Mouse (Mus musculus) lung, embryonic 14.5 days (tissue): ENCODE results near the gene Alg6. TPM values are rescaled to one million over a fixed set of nuclear protein-coding genes. Genes with fewer than 3 reads are reported as not detected.

ENCODE experiments used
- ATAC-seq: fragments of 200-750 bp; cut with Nextera tagmentation; 2 replicates; pipeline ENCODE4 v1.8.0; 2017; ENCODE audit warnings: mild to moderate bottlenecking, moderate TSS enrichment, moderate library complexity; ENCODE audit not compliant: insufficient read depth
- DNase-seq: peaks from one replicate; pipeline ENCODE4 v3.0.0-alpha.2; 2015
- H3K27ac ChIP-seq: fragments of 300-500 bp; sonication (generic); 2 replicates; pipeline ENCODE4 v1.5.1; 2014; ENCODE audit warnings: low read depth, mild to moderate bottlenecking, moderate library complexity
- H3K27me3 ChIP-seq: fragments of 300-500 bp; sonication (generic); 2 replicates; pipeline ENCODE4 v1.6.1; 2014; ENCODE audit warnings: low read length, control low read depth; ENCODE audit not compliant: insufficient read depth
- H3K36me3 ChIP-seq: fragments of 300-500 bp; sonication (generic); 2 replicates; pipeline ENCODE4 v1.6.1; 2014; ENCODE audit warnings: control low read depth; ENCODE audit not compliant: insufficient read depth
- H3K4me1 ChIP-seq: fragments of 300-500 bp; sonication (generic); 2 replicates; pipeline ENCODE4 v1.6.1; 2014; ENCODE audit warnings: antibody characterized with exemption, control low read depth; ENCODE audit not compliant: insufficient read depth
- H3K4me2 ChIP-seq: fragments of 300-500 bp; sonication (generic); 2 replicates; pipeline ENCODE4 v1.6.1; 2014; ENCODE audit warnings: mild to moderate bottlenecking
- H3K4me3 ChIP-seq: fragments of 300-500 bp; sonication (generic); 2 replicates; pipeline ENCODE4 v1.5.1; 2014; ENCODE audit warnings: low read depth, low read length
- H3K9ac ChIP-seq: fragments of 300-500 bp; sonication (generic); 2 replicates; pipeline ENCODE4 v1.6.1; 2014
- H3K9me3 ChIP-seq: fragments of 300-500 bp; sonication (generic); 2 replicates; pipeline ENCODE4 v1.6.1; 2016; ENCODE audit warnings: low read depth, low read length, control low read depth
- CTCF ChIP-seq: IDR thresholded peaks from 2 replicates; pipeline ENCODE4 v1.5.1; 2016; ENCODE audit warnings: antibody characterized with exemption, low read depth
- WGBS: fragments of 180-500 bp; shearing (Covaris S2); extraction: QIAGEN DNeasy Blood & Tissue Kit; methylation state at CpG from one replicate; pipeline ENCODE4 v1.1.7; 2014; 5-methylcytosine and 5-hydroxymethylcytosine counted together
- polyA plus RNA-seq: library from polyadenylated mRNA; unstranded; fragments of >200 nt; fragmentation: Nextera tagmentation; extraction: Ambion mirVana; gene quantifications from 2 replicates; pipeline ENCODE4 v1.2.1, GENCODE M21; 2014

Gene Alg6
- polyA plus RNA-seq, 1 experiment from 2014 or later: 24.1 TPM

- 0 out of 2 replicates have a peak, but pooled peaks cover under 1% of the 10 kb centered on the region for H3K36me3 ChIP-seq
- ATAC-seq (no peak), DNase-seq (no peak)
- WGBS: 70% methylated on average over 6 of the region's 6 CpGs
- H3K27me3 ChIP-seq: no peaks in the 10 kb centered on the region
- no peak for TF ChIP-seq CTCF
- no peak overlapping the region for H3K4me2 ChIP-seq
- no peaks in the 10 kb centered on the region; the same call in 1 of the 2 replicates for H3K4me1 ChIP-seq
- H3K9me3 ChIP-seq: no peaks in the 10 kb centered on the region
- no peak overlapping the region for H3K4me3 ChIP-seq
- H3K27ac ChIP-seq: no peak overlapping the region
- no peak overlapping the region for H3K9ac ChIP-seq
These were observed 1.5 kb upstream of the Alg6 start for GRCm38 (mm10) chr4:99713971-99714370.

DNA sequence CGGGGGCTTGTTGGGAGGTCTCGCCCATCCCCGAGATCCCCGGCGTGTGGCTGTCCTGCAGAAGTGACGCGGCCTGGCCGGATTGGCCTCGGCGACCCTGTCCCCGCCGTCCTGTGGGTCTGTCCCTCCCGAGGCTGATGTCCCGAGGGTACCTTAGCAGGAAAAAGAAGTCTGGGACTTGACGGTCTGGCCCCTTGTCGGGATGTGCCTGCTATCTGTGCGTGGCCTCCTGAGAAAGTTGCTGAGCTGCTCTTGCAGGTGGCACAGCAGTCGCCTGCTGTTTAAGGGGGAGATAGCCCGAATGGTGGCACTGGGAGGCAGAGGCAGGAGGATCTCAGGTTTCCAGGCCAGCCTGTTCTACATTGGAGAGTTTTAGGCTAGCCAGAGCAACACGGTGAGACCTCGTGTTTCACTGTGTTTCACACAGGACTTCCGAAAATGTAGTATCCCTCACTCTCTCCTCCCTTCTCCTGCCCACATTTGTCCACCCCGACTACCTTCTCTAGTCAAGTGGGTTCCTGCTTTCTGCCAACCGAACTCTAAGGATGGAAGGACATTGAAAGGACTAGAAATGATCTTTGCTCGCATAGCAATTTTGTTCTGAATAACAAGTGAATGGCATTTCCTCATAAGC, 436 bp downstream of the Alg6 start:
- Histone ChIP-seq H3K36me3 (0 out of 2 replicates have a peak, but pooled peaks cover 7% of the 10 kb centered on the region), H3K27ac (peak overlapping the region; percentile 52), H3K4me2 (peak overlapping the region; percentile 65), H3K9ac (peak overlapping the region; percentile 75), H3K4me3 (peak overlapping the region; percentile 57), H3K4me1 (no peaks in the 10 kb centered on the region; the same call in 1 of the 2 replicates), H3K9me3 (no peaks in the 10 kb centered on the region), H3K27me3 (no peaks in the 10 kb centered on the region)
- WGBS: 24% methylated on average over 25 of the region's 25 CpGs
- DNase-seq (peak; percentile 3), ATAC-seq (peak; percentile 73)
- no peak for TF ChIP-seq CTCF

- H3K9ac ChIP-seq: no peak overlapping the region
- H3K4me1 ChIP-seq: no peaks in the 10 kb centered on the region; the same call in 1 of the 2 replicates
- no peaks in the 10 kb centered on the region for H3K9me3 ChIP-seq
- ATAC-seq (no peak), DNase-seq (peak; percentile 25)
- 63% methylated on average over 4 of the region's 4 CpGs for WGBS
- no peaks in the 10 kb centered on the region for H3K27me3 ChIP-seq
- no peak overlapping the region for H3K4me2 ChIP-seq
- no peak for TF ChIP-seq CTCF
- H3K4me3 ChIP-seq: no peak overlapping the region
- H3K27ac ChIP-seq: no peak overlapping the region
- H3K36me3 ChIP-seq: 0 out of 2 replicates have a peak, but pooled peaks cover 17% of the 10 kb centered on the region
These were observed 2.4 kb downstream of the Alg6 start for GRCm38 (mm10) chr4:99717905-99718304.

- DNase-seq: no peak
- Histone ChIP-seq H3K27me3 (no peaks in the 10 kb centered on the region), H3K27ac (no peak overlapping the region), H3K36me3 (peaks cover 45% of the 10 kb centered on the region), H3K9ac (no peak overlapping the region), H3K4me1 (no peaks in the 10 kb centered on the region), H3K4me2 (no peak overlapping the region), H3K9me3 (no peaks in the 10 kb centered on the region), H3K4me3 (no peak overlapping the region)
- no peak for ATAC-seq
- WGBS: 64% methylated on average over 4 of the region's 4 CpGs
- TF ChIP-seq CTCF: no peak
These were observed 8.9 kb downstream of the Alg6 start for GRCm38 (mm10) chr4:99724331-99724730.

- WGBS: 88% methylated on average over 8 of the region's 8 CpGs
- peaks cover 57% of the 10 kb centered on the region for H3K36me3 ChIP-seq
These were observed 10.5 kb downstream of the Alg6 start for GRCm38 (mm10) chr4:99725914-99726451.

DNA sequence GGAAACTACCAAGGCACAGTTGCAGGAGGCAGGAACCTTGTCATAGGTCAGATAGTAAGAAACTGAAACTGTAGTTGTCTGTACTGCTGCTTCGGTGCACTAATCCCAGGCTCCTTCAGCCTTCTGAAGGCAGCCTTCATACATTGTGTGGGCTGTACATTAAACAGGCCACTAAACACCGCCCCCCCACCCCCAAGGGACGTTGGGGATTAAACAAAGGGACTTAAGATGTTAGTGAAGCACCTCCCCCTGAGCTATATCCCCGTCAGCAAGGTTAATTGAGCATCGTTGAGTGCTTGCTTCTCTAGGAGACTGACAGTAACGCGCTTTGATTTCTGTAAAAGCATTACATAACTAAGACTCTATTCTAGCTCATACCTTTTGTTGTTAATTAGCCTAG, 24.4 kb downstream of the Alg6 start:
- WGBS: 65% methylated on average over 7 of the region's 7 CpGs
- Histone ChIP-seq H3K9me3 (no peaks in the 10 kb centered on the region), H3K36me3 (no peaks in the 10 kb centered on the region), H3K4me2 (no peak overlapping the region), H3K4me3 (no peak overlapping the region), H3K9ac (no peak overlapping the region), H3K27ac (no peak overlapping the region), H3K27me3 (no peaks in the 10 kb centered on the region), H3K4me1 (no peaks in the 10 kb centered on the region)
- ATAC-seq (no peak), DNase-seq (no peak)
- no peak for TF ChIP-seq CTCF

More at GRCm38 (mm10) chr4:99725914-99726451, 10.5 kb downstream of the Alg6 start:
- Histone ChIP-seq H3K4me1 (no peaks in the 10 kb centered on the region), H3K9me3 (peaks cover 6% of the 10 kb centered on the region; the same call in 1 of the 2 replicates), H3K27ac (no peak overlapping the region), H3K27me3 (no peaks in the 10 kb centered on the region), H3K4me2 (no peak overlapping the region), H3K4me3 (no peak overlapping the region), H3K9ac (no peak overlapping the region)
- ATAC-seq (no peak), DNase-seq (no peak)
- TF ChIP-seq CTCF: no peak

DNA sequence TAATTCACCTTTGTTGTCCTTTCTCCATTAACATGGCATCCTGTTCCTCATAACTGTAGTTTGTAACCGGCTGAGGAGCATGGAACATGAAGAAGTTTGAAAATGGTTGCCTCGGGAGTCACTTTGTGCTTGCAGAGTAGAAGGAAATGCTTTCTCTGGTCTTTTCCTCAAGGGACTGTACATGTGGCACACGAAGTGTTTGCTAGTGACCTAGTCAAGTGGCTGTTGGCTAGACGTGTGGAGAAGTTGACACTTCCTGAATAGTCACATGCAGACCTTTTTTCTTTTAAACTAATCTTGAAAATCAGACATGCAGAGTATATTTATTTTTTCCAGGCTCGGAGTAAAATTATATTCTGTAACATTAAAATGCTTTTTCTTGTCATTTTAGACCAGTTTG, 37.0 kb downstream of the Alg6 start:
- peak; percentile 18 for DNase-seq
- ATAC-seq: no peak
- WGBS: 63% methylated on average over 5 of the region's 5 CpGs
- Histone ChIP-seq H3K36me3 (peaks cover 19% of the 10 kb centered on the region; the same call in 1 of the 2 replicates), H3K4me2 (no peak overlapping the region), H3K4me3 (no peak overlapping the region), H3K9ac (no peak overlapping the region), H3K4me1 (no peaks in the 10 kb centered on the region), H3K27ac (no peak overlapping the region), H3K9me3 (no peaks in the 10 kb centered on the region), H3K27me3 (no peaks in the 10 kb centered on the region)
- TF ChIP-seq CTCF: no peak
